Mouse (Mus musculus) spleen, postnatal 10 days (tissue): ENCODE measurements around the gene Rgs6.

ENCODE experiments used
- DNase-seq, 2 experiments: peaks; one replicate each; pipeline ENCODE4 v3.0.0; 2021 to 2022; ENCODE audit warnings: low spot score in 2 of 2

The Rgs6 gene

GRCm38 (mm10) chr12:83087010-83087409 lies 498.9 kb downstream of the Rgs6 start:
- no peak for DNase-seq

GRCm38 (mm10) chr12:83087555-83087954 lies 499.5 kb downstream of the Rgs6 start:
- DNase-seq: no peak

GRCm38 (mm10) chr12:83092001-83092400 lies 503.9 kb downstream of the Rgs6 start:
- no peak for DNase-seq

- no peak for DNase-seq
Measured at GRCm38 (mm10) chr12:83097787-83098186, 509.7 kb downstream of the Rgs6 start.

- DNase-seq: no peak
Measured at GRCm38 (mm10) chr12:83098646-83099371, 510.7 kb downstream of the Rgs6 start.

- DNase-seq: peak in 1 of 2 experiments; percentile 40
Measured at GRCm38 (mm10) chr12:83099920-83100319, 511.8 kb downstream of the Rgs6 start.

- DNase-seq: no peak
Measured at GRCm38 (mm10) chr12:83100413-83100812, 512.3 kb downstream of the Rgs6 start.

GRCm38 (mm10) chr12:83100848-83101247 lies 512.8 kb downstream of the Rgs6 start:
- no peak for DNase-seq

- DNase-seq: no peak
Measured at GRCm38 (mm10) chr12:83105514-83106119, 517.5 kb downstream of the Rgs6 start.

GRCm38 (mm10) chr12:83106120-83106517 lies 518.0 kb downstream of the Rgs6 start:
- no peak for DNase-seq

- DNase-seq: no peak
Measured at GRCm38 (mm10) chr12:83109486-83109885, 521.4 kb downstream of the Rgs6 start.

GRCm38 (mm10) chr12:83109891-83110630 lies 522.0 kb downstream of the Rgs6 start:
- DNase-seq: no peak

GRCm38 (mm10) chr12:83110711-83111110 lies 522.6 kb downstream of the Rgs6 start:
- no peak for DNase-seq

- DNase-seq: peak; percentile 38 to 44
Measured at GRCm38 (mm10) chr12:83112283-83112682, 524.2 kb downstream of the Rgs6 start.

- peak; percentile 59 to 61 for DNase-seq
Measured at GRCm38 (mm10) chr12:83112901-83113628, 525.0 kb downstream of the Rgs6 start.

- peak; percentile 31 to 48 for DNase-seq
Measured at GRCm38 (mm10) chr12:83113971-83114370, 525.9 kb downstream of the Rgs6 start.

GRCm38 (mm10) chr12:83114396-83115053 lies 526.4 kb downstream of the Rgs6 start:
- DNase-seq: peak; percentile 66 to 79

- no peak for DNase-seq
Measured at GRCm38 (mm10) chr12:83124111-83124510, 536.0 kb downstream of the Rgs6 start.

- no peak for DNase-seq
Measured at GRCm38 (mm10) chr12:83125284-83125683, 537.2 kb downstream of the Rgs6 start.

GRCm38 (mm10) chr12:83126923-83127322 lies 538.8 kb downstream of the Rgs6 start:
- DNase-seq: no peak

- DNase-seq: no peak
Measured at GRCm38 (mm10) chr12:83127955-83128354, 539.9 kb downstream of the Rgs6 start.
